24 mouse cellular contexts compared by ENCODE assay signal in genomic region chr6:89486055-89486454, GRCm38 (mm10).
DNase-seq lines count a peak whose midpoint lies in the region; ATAC-seq lines count a peak whose summit lies in the region.
"Had no signal": no experiment of that assay in that cellular context is flagged by ENCODE, and none has a peak within 500 bp of the region (broad histone marks: within the 10 kb centered on the region; RNA-seq: fewer than 3 reads in every experiment).

No protein-coding gene starts in this region.

- H3K9ac ChIP-seq in forebrain, embryonic 15.5 days (replicated peaks), result no peak overlapping the region
- no peak overlapping the region for H3K9ac ChIP-seq in hindbrain, embryonic 16.5 days (ENCODE audit: low read depth, low read length)
- no peak overlapping the region for H3K9ac ChIP-seq in hindbrain, embryonic 13.5 days
- H3K9ac ChIP-seq in midbrain, embryonic 16.5 days (ENCODE audit: low read depth, low read length), result no peak overlapping the region
- no peak overlapping the region for H3K9ac ChIP-seq in midbrain, embryonic 13.5 days (replicated peaks)
- H3K9ac ChIP-seq: embryonic facial prominence, embryonic 15.5 days; heart, embryonic 13.5 days; limb, embryonic 12.5 days; liver, postnatal 0 days; neural tube, embryonic 12.5 days had no signal

- peak overlapping the region; percentile 10; the same call in 1 of the 2 replicates for H3K27ac ChIP-seq in forebrain, embryonic 15.5 days (replicated peaks)
- H3K27ac ChIP-seq in forebrain, embryonic 10.5 days, result no peak overlapping the region
- 0 out of 2 replicates have a peak overlapping the region, but pooled peaks have one; percentile 21 for H3K27ac ChIP-seq in hindbrain, embryonic 16.5 days (ENCODE audit: low read depth, low read length)
- no peak overlapping the region for H3K27ac ChIP-seq in hindbrain, embryonic 13.5 days
- peak overlapping the region; percentile 53 for H3K27ac ChIP-seq in midbrain, embryonic 16.5 days (ENCODE audit: low read length)
- no peak overlapping the region for H3K27ac ChIP-seq in midbrain, embryonic 13.5 days
- H3K27ac ChIP-seq: embryonic facial prominence, embryonic 15.5 days; heart, embryonic 13.5 days; macrophage; neural tube, embryonic 12.5 days had no signal

- H3K36me3 ChIP-seq in forebrain, embryonic 15.5 days, result no peaks in the 10 kb centered on the region
- no peaks in the 10 kb centered on the region for H3K36me3 ChIP-seq in forebrain, embryonic 10.5 days (replicated peaks)
- H3K36me3 ChIP-seq in hindbrain, embryonic 16.5 days (ENCODE audit: control insufficient read depth, insufficient read depth, low read length), result no peaks in the 10 kb centered on the region
- H3K36me3 ChIP-seq in hindbrain, embryonic 13.5 days, result no peaks in the 10 kb centered on the region
- H3K36me3 ChIP-seq in midbrain, embryonic 16.5 days (ENCODE audit: control insufficient read depth, insufficient read depth, low read length), result no peaks in the 10 kb centered on the region
- H3K36me3 ChIP-seq in midbrain, embryonic 13.5 days, result no peaks in the 10 kb centered on the region
- H3K36me3 ChIP-seq: embryonic facial prominence, embryonic 15.5 days; heart, embryonic 13.5 days; limb, embryonic 12.5 days; neural tube, embryonic 12.5 days had no signal

- H3K4me1 ChIP-seq in forebrain, embryonic 15.5 days, result 0 out of 2 replicates have a peak, but pooled peaks cover 2% of the 10 kb centered on the region
- H3K4me1 ChIP-seq in forebrain, embryonic 10.5 days, result no peaks in the 10 kb centered on the region
- H3K4me1 ChIP-seq in hindbrain, embryonic 16.5 days (ENCODE audit: control insufficient read depth, insufficient read depth, low read depth, low read length), result no peaks in the 10 kb centered on the region
- H3K4me1 ChIP-seq in hindbrain, embryonic 13.5 days (replicated peaks), result no peaks in the 10 kb centered on the region
- peaks cover 6% of the 10 kb centered on the region for H3K4me1 ChIP-seq in midbrain, embryonic 16.5 days (ENCODE audit: control insufficient read depth, insufficient read depth, low read length)
- no peaks in the 10 kb centered on the region for H3K4me1 ChIP-seq in midbrain, embryonic 13.5 days (replicated peaks)
- H3K4me1 ChIP-seq: embryonic facial prominence, embryonic 15.5 days; limb, embryonic 12.5 days; neural tube, embryonic 12.5 days had no signal

- DNase-seq in forebrain, embryonic 10.5 days (ENCODE audit: extremely low spot score, low spot score), result no peak
- peak; percentile 12 for DNase-seq in forelimb bud, embryonic 11.5 days (ENCODE audit: low read depth, low spot score)
- DNase-seq in adrenal gland, adult 2 months, result no peak
- DNase-seq: adrenal gland, postnatal 10 days; gastrocnemius, postnatal 14 days; heart, adult 18-20 months; heart, postnatal 36 days; kidney, adult 11 months; kidney, postnatal 4 days; liver, postnatal 0 days; right cerebral cortex, adult 18-20 months; right cerebral cortex, postnatal 4 days; thymus, postnatal 14 days had no signal

- H3K27me3 ChIP-seq in forebrain, embryonic 15.5 days, result no peaks in the 10 kb centered on the region
- no peaks in the 10 kb centered on the region for H3K27me3 ChIP-seq in forebrain, embryonic 10.5 days (ENCODE audit: poor library complexity, severe bottlenecking)
- no peaks in the 10 kb centered on the region for H3K27me3 ChIP-seq in hindbrain, embryonic 16.5 days (replicated peaks; ENCODE audit: control insufficient read depth, insufficient read depth, low read length)
- no peaks in the 10 kb centered on the region for H3K27me3 ChIP-seq in hindbrain, embryonic 13.5 days
- no peaks in the 10 kb centered on the region for H3K27me3 ChIP-seq in midbrain, embryonic 16.5 days (ENCODE audit: control insufficient read depth, insufficient read depth, low read depth, low read length)
- no peaks in the 10 kb centered on the region for H3K27me3 ChIP-seq in midbrain, embryonic 13.5 days
- H3K27me3 ChIP-seq: embryonic facial prominence, embryonic 15.5 days; heart, embryonic 13.5 days; limb, embryonic 12.5 days; neural tube, embryonic 12.5 days had no signal

- no peak for ATAC-seq in forebrain, embryonic 15.5 days (replicated peaks)
- ATAC-seq in hindbrain, embryonic 16.5 days, result no peak
- ATAC-seq in hindbrain, embryonic 13.5 days (ENCODE audit: low FRiP score), result no peak
- no peak for ATAC-seq in midbrain, embryonic 16.5 days
- ATAC-seq in midbrain, embryonic 13.5 days, result no peak
- ATAC-seq: liver, postnatal 0 days had no signal

- no peak overlapping the region for H3K4me2 ChIP-seq in forebrain, embryonic 15.5 days (replicated peaks)
- H3K4me2 ChIP-seq in hindbrain, embryonic 16.5 days (ENCODE audit: low read length), result no peak overlapping the region
- H3K4me2 ChIP-seq in hindbrain, embryonic 13.5 days, result no peak overlapping the region
- no peak overlapping the region for H3K4me2 ChIP-seq in midbrain, embryonic 16.5 days (ENCODE audit: low read length)
- H3K4me2 ChIP-seq in midbrain, embryonic 13.5 days (replicated peaks), result no peak overlapping the region
- H3K4me2 ChIP-seq: embryonic facial prominence, embryonic 15.5 days; heart, embryonic 13.5 days; limb, embryonic 12.5 days; liver, embryonic 11.5 days; neural tube, embryonic 12.5 days had no signal

- no peak overlapping the region for H3K4me3 ChIP-seq in forebrain, embryonic 15.5 days
- no peak overlapping the region for H3K4me3 ChIP-seq in forebrain, embryonic 10.5 days
- no peak overlapping the region for H3K4me3 ChIP-seq in hindbrain, embryonic 16.5 days (ENCODE audit: low read length)
- H3K4me3 ChIP-seq in hindbrain, embryonic 13.5 days, result no peak overlapping the region
- H3K4me3 ChIP-seq in midbrain, embryonic 16.5 days (ENCODE audit: low read depth, low read length), result no peak overlapping the region
- H3K4me3 ChIP-seq in midbrain, embryonic 13.5 days (replicated peaks), result no peak overlapping the region
- H3K4me3 ChIP-seq: embryonic facial prominence, embryonic 15.5 days; heart, embryonic 13.5 days; limb, embryonic 12.5 days; neural tube, embryonic 12.5 days had no signal

- no peaks in the 10 kb centered on the region for H3K9me3 ChIP-seq in forebrain, embryonic 15.5 days
- no peaks in the 10 kb centered on the region for H3K9me3 ChIP-seq in forebrain, embryonic 10.5 days
- no peaks in the 10 kb centered on the region for H3K9me3 ChIP-seq in hindbrain, embryonic 16.5 days (ENCODE audit: control insufficient read depth, low read length)
- H3K9me3 ChIP-seq in hindbrain, embryonic 13.5 days, result no peaks in the 10 kb centered on the region
- no peaks in the 10 kb centered on the region for H3K9me3 ChIP-seq in midbrain, embryonic 16.5 days (replicated peaks; ENCODE audit: control insufficient read depth, low read length, poor library complexity, severe bottlenecking)
- no peaks in the 10 kb centered on the region for H3K9me3 ChIP-seq in midbrain, embryonic 13.5 days
- H3K9me3 ChIP-seq: embryonic facial prominence, embryonic 15.5 days; heart, embryonic 13.5 days; limb, embryonic 12.5 days; neural tube, embryonic 12.5 days had no signal

- WGBS in forebrain, embryonic 15.5 days, result 47% methylated on average over 4 of the region's 4 CpGs
- WGBS in forebrain, embryonic 10.5 days, result 72% methylated on average over 4 of the region's 4 CpGs
- 38% methylated on average over 4 of the region's 4 CpGs for WGBS in hindbrain, embryonic 16.5 days
- 69% methylated on average over 4 of the region's 4 CpGs for WGBS in hindbrain, embryonic 13.5 days
- WGBS in midbrain, embryonic 16.5 days, result 57% methylated on average over 4 of the region's 4 CpGs
- 60% methylated on average over 4 of the region's 4 CpGs for WGBS in midbrain, embryonic 13.5 days

Comparison
In these comparisons a context has a peak if more than half of its experiments do, and no peak if none do; other contexts are left out.
1. H3K27ac ChIP-seq: peak in forebrain, embryonic 15.5 days (single experiment), hindbrain, embryonic 16.5 days (single experiment) and midbrain, embryonic 16.5 days (single experiment); none in forebrain, embryonic 10.5 days (single experiment), hindbrain, embryonic 13.5 days (single experiment) and midbrain, embryonic 13.5 days (single experiment).